Mouse (Mus musculus): ENCODE results near the gene Pkib. TPM values are rescaled to one million over a fixed set of nuclear protein-coding genes. Genes with fewer than 3 reads are reported as not detected.
A peak's percentile ranks its signal among the peaks of the same experiment; 100 is the strongest.

Gene Pkib
- polyA plus RNA-seq, 1 experiment from 2014 or later = 7.2 TPM

DNA sequence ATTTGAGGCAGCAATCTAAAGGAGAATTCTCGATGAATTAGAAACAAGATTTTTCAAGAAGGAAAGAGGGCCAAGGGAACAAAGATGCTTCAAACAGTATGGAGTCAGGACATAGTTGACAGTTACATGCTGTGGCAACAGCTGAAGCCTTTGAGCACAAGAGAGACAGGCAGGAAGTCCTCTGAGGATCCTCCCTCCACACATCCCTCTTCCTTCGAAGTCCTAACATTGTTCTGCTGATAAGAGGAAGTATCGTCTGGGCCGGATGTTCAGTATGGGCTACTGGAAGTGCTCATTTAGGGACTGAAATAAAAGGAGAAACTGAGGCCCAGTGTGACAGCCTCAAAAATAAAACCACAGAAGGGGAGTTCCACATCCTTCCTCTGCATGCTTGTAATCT lies 5.2 kb downstream of the Pkib start:
- WGBS = 75% methylated on average over 4 of the region's 4 CpGs

GRCm38 (mm10) chr10:57638250-57638649 lies 6.5 kb downstream of the Pkib start:
- no peak for ATAC-seq
- Histone ChIP-seq H3K36me3 (ENCODE audit: control insufficient read depth, insufficient read depth, low read length) (no peaks in the 10 kb centered on the region), H3K27me3 (replicated peaks; ENCODE audit: control insufficient read depth, insufficient read depth, low read length) (no peaks in the 10 kb centered on the region), H3K4me2 (ENCODE audit: low read length) (no peak overlapping the region), H3K27ac (ENCODE audit: low read depth, low read length) (no peak overlapping the region), H3K4me3 (ENCODE audit: low read length) (no peak overlapping the region), H3K4me1 (ENCODE audit: control insufficient read depth, insufficient read depth, low read depth, low read length) (no peaks in the 10 kb centered on the region), H3K9ac (ENCODE audit: low read depth, low read length) (no peak overlapping the region), H3K9me3 (ENCODE audit: control insufficient read depth, low read length) (no peaks in the 10 kb centered on the region)
- WGBS = 85% methylated on average over 4 of the region's 4 CpGs

More for the DNA sequence above, 5.2 kb downstream of the Pkib start:
- no peak for ATAC-seq
- H3K4me3 ChIP-seq (ENCODE audit: low read length) = no peak overlapping the region
- H3K27ac ChIP-seq (ENCODE audit: low read depth, low read length) = no peak overlapping the region
- no peaks in the 10 kb centered on the region for H3K27me3 ChIP-seq (replicated peaks; ENCODE audit: control insufficient read depth, insufficient read depth, low read length)
- no peaks in the 10 kb centered on the region for H3K36me3 ChIP-seq (ENCODE audit: control insufficient read depth, insufficient read depth, low read length)
- no peak overlapping the region for H3K4me2 ChIP-seq (ENCODE audit: low read length)
- H3K9me3 ChIP-seq (ENCODE audit: control insufficient read depth, low read length) = no peaks in the 10 kb centered on the region
- H3K9ac ChIP-seq (ENCODE audit: low read depth, low read length) = no peak overlapping the region
- H3K4me1 ChIP-seq (ENCODE audit: control insufficient read depth, insufficient read depth, low read depth, low read length) = peaks cover 5% of the 10 kb centered on the region; the same call in 1 of the 2 replicates

DNA sequence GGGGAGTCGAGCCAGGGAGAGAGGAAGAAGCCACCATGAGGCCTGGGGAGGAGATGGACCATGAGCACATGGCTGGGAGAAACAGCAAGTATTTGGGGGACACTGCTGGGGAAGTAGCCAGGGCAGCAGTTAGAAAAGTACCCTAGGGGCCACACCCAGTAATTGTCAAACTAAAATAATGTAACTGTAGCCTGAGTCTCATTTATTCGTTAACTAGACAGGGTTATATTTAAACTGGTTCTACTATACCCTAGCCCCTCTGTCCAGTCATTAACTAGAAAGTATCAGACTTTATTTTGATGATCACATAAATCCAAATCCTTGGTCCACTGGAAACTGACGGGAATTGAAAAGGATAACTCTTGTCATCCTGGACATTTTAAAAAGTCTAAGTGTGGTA lies 7.8 kb downstream of the Pkib start:
- Histone ChIP-seq H3K4me1 (ENCODE audit: control insufficient read depth, insufficient read depth, low read depth, low read length) (no peaks in the 10 kb centered on the region), H3K9me3 (ENCODE audit: control insufficient read depth, low read length) (no peaks in the 10 kb centered on the region), H3K27me3 (replicated peaks; ENCODE audit: control insufficient read depth, insufficient read depth, low read length) (no peaks in the 10 kb centered on the region), H3K9ac (ENCODE audit: low read depth, low read length) (no peak overlapping the region), H3K4me3 (ENCODE audit: low read length) (no peak overlapping the region), H3K4me2 (ENCODE audit: low read length) (no peak overlapping the region), H3K27ac (ENCODE audit: low read depth, low read length) (no peak overlapping the region), H3K36me3 (ENCODE audit: control insufficient read depth, insufficient read depth, low read length) (no peaks in the 10 kb centered on the region)
- 78% methylated on average over 3 of the region's 3 CpGs for WGBS
- no peak for ATAC-seq

DNA sequence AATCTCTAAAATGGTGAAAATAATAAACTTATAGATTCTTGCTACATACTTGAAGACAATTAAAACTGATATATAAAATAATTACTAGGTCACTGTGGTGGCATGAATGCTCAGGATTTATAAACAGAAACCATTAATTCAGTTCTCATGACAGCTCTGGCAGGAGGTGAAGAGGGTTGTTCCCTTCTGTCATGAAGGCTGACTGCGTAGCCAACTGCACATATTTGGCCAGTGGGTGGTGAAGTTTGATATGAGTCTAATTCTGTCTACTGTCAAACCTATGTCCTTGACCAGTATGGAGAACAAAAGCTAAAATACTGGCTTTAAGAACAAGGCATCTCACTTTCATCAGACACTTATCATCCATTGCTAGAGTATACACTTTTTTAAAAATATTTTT lies 21.5 kb downstream of the Pkib start:
- H3K4me3 ChIP-seq (ENCODE audit: low read length) = no peak overlapping the region
- H3K36me3 ChIP-seq (ENCODE audit: control insufficient read depth, insufficient read depth, low read length) = no peaks in the 10 kb centered on the region
- no peaks in the 10 kb centered on the region for H3K27me3 ChIP-seq (replicated peaks; ENCODE audit: control insufficient read depth, insufficient read depth, low read length)
- no peak overlapping the region for H3K4me2 ChIP-seq (ENCODE audit: low read length)
- H3K4me1 ChIP-seq (ENCODE audit: control insufficient read depth, insufficient read depth, low read depth, low read length) = no peaks in the 10 kb centered on the region
- H3K9ac ChIP-seq (ENCODE audit: low read depth, low read length) = no peak overlapping the region
- ATAC-seq = no peak
- H3K27ac ChIP-seq (ENCODE audit: low read depth, low read length) = no peak overlapping the region
- WGBS = 77% methylated on average over 1 of the region's 1 CpGs
- no peaks in the 10 kb centered on the region for H3K9me3 ChIP-seq (ENCODE audit: control insufficient read depth, low read length)

- Histone ChIP-seq H3K9me3 (ENCODE audit: control insufficient read depth, low read length) (no peaks in the 10 kb centered on the region), H3K9ac (ENCODE audit: low read depth, low read length) (no peak overlapping the region), H3K4me2 (ENCODE audit: low read length) (no peak overlapping the region), H3K27me3 (replicated peaks; ENCODE audit: control insufficient read depth, insufficient read depth, low read length) (no peaks in the 10 kb centered on the region), H3K36me3 (ENCODE audit: control insufficient read depth, insufficient read depth, low read length) (no peaks in the 10 kb centered on the region), H3K4me1 (ENCODE audit: control insufficient read depth, insufficient read depth, low read depth, low read length) (no peaks in the 10 kb centered on the region), H3K4me3 (ENCODE audit: low read length) (no peak overlapping the region), H3K27ac (ENCODE audit: low read depth, low read length) (no peak overlapping the region)
- no peak for ATAC-seq
- WGBS = 97% methylated on average over 3 of the region's 3 CpGs
Measured at GRCm38 (mm10) chr10:57660505-57660904, 28.7 kb downstream of the Pkib start.

GRCm38 (mm10) chr10:57663758-57664157 lies 32.0 kb downstream of the Pkib start:
- Histone ChIP-seq H3K4me3 (ENCODE audit: low read length) (no peak overlapping the region), H3K36me3 (ENCODE audit: control insufficient read depth, insufficient read depth, low read length) (no peaks in the 10 kb centered on the region), H3K9ac (ENCODE audit: low read depth, low read length) (no peak overlapping the region), H3K27ac (ENCODE audit: low read depth, low read length) (no peak overlapping the region), H3K9me3 (ENCODE audit: control insufficient read depth, low read length) (no peaks in the 10 kb centered on the region), H3K4me2 (ENCODE audit: low read length) (no peak overlapping the region), H3K27me3 (replicated peaks; ENCODE audit: control insufficient read depth, insufficient read depth, low read length) (no peaks in the 10 kb centered on the region), H3K4me1 (ENCODE audit: control insufficient read depth, insufficient read depth, low read depth, low read length) (no peaks in the 10 kb centered on the region)
- WGBS = 91% methylated on average over 1 of the region's 1 CpGs
- ATAC-seq = peak; percentile 48; the same call in 1 of the 2 replicates

GRCm38 (mm10) chr10:57664253-57664652 lies 32.5 kb downstream of the Pkib start:
- no peak overlapping the region for H3K4me2 ChIP-seq (ENCODE audit: low read length)
- H3K36me3 ChIP-seq (ENCODE audit: control insufficient read depth, insufficient read depth, low read length) = no peaks in the 10 kb centered on the region
- ATAC-seq = no peak
- H3K4me1 ChIP-seq (ENCODE audit: control insufficient read depth, insufficient read depth, low read depth, low read length) = no peaks in the 10 kb centered on the region
- no peaks in the 10 kb centered on the region for H3K9me3 ChIP-seq (ENCODE audit: control insufficient read depth, low read length)
- no peaks in the 10 kb centered on the region for H3K27me3 ChIP-seq (replicated peaks; ENCODE audit: control insufficient read depth, insufficient read depth, low read length)
- H3K9ac ChIP-seq (ENCODE audit: low read depth, low read length) = no peak overlapping the region
- H3K27ac ChIP-seq (ENCODE audit: low read depth, low read length) = no peak overlapping the region
- no peak overlapping the region for H3K4me3 ChIP-seq (ENCODE audit: low read length)
- 90% methylated on average over 2 of the region's 2 CpGs for WGBS

DNA sequence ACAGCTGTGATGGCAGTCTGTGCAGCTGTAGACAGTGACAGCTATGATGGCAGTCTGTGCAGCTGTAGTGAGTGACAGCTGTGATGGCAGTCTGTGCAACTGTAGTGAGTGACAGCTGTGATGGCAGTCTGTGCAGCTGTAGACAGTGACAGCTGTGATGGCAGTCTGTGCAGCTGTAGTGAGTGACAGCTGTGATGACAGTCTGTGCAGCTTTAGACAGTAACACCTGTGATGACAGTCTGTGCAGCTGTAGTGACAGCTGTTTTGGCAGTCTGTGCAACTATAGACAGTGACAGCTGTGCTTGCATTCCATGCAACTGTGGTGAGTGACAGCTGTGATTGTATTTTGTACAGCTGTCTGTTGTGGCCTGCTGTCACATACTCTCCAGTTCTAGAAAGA lies 44.0 kb downstream of the Pkib start:
- ATAC-seq = no peak
- no peak overlapping the region for H3K4me3 ChIP-seq (ENCODE audit: low read length)
- H3K36me3 ChIP-seq (ENCODE audit: control insufficient read depth, insufficient read depth, low read length) = no peaks in the 10 kb centered on the region
- no peak overlapping the region for H3K27ac ChIP-seq (ENCODE audit: low read depth, low read length)
- no peaks in the 10 kb centered on the region for H3K27me3 ChIP-seq (replicated peaks; ENCODE audit: control insufficient read depth, insufficient read depth, low read length)
- H3K4me2 ChIP-seq (ENCODE audit: low read length) = no peak overlapping the region
- H3K9me3 ChIP-seq (ENCODE audit: control insufficient read depth, low read length) = no peaks in the 10 kb centered on the region
- no peaks in the 10 kb centered on the region for H3K4me1 ChIP-seq (ENCODE audit: control insufficient read depth, insufficient read depth, low read depth, low read length)
- no peak overlapping the region for H3K9ac ChIP-seq (ENCODE audit: low read depth, low read length)

DNA sequence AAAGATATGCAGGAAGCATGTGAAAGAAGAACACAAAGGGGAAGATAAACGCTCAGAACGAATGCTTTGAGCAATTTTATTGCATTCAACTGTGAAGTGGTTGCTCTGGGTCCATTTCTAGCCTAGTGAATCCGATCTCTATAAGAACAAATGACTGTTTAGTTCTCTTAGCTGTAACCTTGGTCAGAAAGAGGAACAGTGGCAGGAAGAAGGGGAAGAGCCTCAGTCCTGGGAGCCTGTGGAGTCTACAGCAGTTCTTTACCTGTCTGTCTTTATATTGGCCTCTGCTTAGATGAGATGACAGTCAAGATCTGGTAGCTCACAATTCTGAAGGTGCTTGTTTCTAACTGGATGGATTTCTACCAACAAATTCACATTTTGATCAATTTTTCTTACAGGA lies 56.2 kb downstream of the Pkib start:
- Histone ChIP-seq H3K4me1 (ENCODE audit: control insufficient read depth, insufficient read depth, low read depth, low read length) (no peaks in the 10 kb centered on the region), H3K27ac (ENCODE audit: low read depth, low read length) (no peak overlapping the region), H3K36me3 (ENCODE audit: control insufficient read depth, insufficient read depth, low read length) (no peaks in the 10 kb centered on the region), H3K27me3 (replicated peaks; ENCODE audit: control insufficient read depth, insufficient read depth, low read length) (no peaks in the 10 kb centered on the region), H3K9me3 (ENCODE audit: control insufficient read depth, low read length) (no peaks in the 10 kb centered on the region), H3K4me3 (ENCODE audit: low read length) (no peak overlapping the region), H3K9ac (ENCODE audit: low read depth, low read length) (no peak overlapping the region), H3K4me2 (ENCODE audit: low read length) (no peak overlapping the region)
- 85% methylated on average over 3 of the region's 3 CpGs for WGBS
- no peak for ATAC-seq

- H3K27me3 ChIP-seq (replicated peaks; ENCODE audit: control insufficient read depth, insufficient read depth, low read length) = no peaks in the 10 kb centered on the region
- H3K4me2 ChIP-seq (ENCODE audit: low read length) = no peak overlapping the region
- no peaks in the 10 kb centered on the region for H3K36me3 ChIP-seq (ENCODE audit: control insufficient read depth, insufficient read depth, low read length)
- no peak for ATAC-seq
- H3K9me3 ChIP-seq (ENCODE audit: control insufficient read depth, low read length) = no peaks in the 10 kb centered on the region
- H3K27ac ChIP-seq (ENCODE audit: low read depth, low read length) = no peak overlapping the region
- no peak overlapping the region for H3K4me3 ChIP-seq (ENCODE audit: low read length)
- no peak overlapping the region for H3K9ac ChIP-seq (ENCODE audit: low read depth, low read length)
- 88% methylated on average over 2 of the region's 2 CpGs for WGBS
- no peaks in the 10 kb centered on the region for H3K4me1 ChIP-seq (ENCODE audit: control insufficient read depth, insufficient read depth, low read depth, low read length)
Measured at GRCm38 (mm10) chr10:57690161-57690560, 58.4 kb downstream of the Pkib start.

All from hindbrain, embryonic 16.5 days (tissue).